Mouse (Mus musculus): ENCODE results near the gene Ppp6r3. TPM values are rescaled to one million over a fixed set of nuclear protein-coding genes. Genes with fewer than 3 reads are reported as not detected.

Ppp6r3 gene
- polyA plus RNA-seq, 1 experiment from 2014 or later = 68.7 TPM

DNA sequence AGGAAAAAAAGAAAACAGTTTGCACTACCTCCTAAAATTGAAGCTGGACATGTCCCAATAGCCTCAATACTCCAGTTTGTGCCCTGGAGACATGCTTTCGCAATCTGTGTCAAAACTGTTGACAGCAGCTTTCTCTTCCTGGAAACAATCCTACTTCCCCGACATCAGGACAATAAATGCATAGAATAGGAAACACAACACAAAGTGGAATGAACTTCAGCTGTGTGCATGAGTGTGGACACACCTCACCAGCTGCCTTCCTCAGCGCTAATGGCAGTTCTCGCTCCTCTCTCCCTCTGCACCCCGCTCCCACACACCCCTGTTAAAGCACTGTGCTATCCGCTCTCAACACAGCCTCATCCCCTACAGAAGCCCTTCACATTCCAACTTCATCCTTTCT, 12.8 kb downstream of the Ppp6r3 start:
- Histone ChIP-seq H3K27ac (ENCODE audit: low read length) (no peak overlapping the region), H3K4me2 (replicated peaks; ENCODE audit: low read depth, low read length) (no peak overlapping the region), H3K27me3 (ENCODE audit: control insufficient read depth, insufficient read depth, low read length) (no peaks in the 10 kb centered on the region), H3K4me3 (ENCODE audit: low read depth, low read length) (no peak overlapping the region), H3K4me1 (ENCODE audit: control insufficient read depth, insufficient read depth, low read length) (no peaks in the 10 kb centered on the region), H3K9me3 (ENCODE audit: control insufficient read depth, low read depth, low read length) (no peaks in the 10 kb centered on the region), H3K36me3 (ENCODE audit: control insufficient read depth, insufficient read depth, low read length) (no peaks in the 10 kb centered on the region), H3K9ac (replicated peaks; ENCODE audit: low read depth, low read length) (no peak overlapping the region)
- ATAC-seq (ENCODE audit: insufficient number of reproducible peaks, insufficient read depth, low FRiP score, low read depth) = no peak
- WGBS = 93% methylated on average over 6 of the region's 6 CpGs

DNA sequence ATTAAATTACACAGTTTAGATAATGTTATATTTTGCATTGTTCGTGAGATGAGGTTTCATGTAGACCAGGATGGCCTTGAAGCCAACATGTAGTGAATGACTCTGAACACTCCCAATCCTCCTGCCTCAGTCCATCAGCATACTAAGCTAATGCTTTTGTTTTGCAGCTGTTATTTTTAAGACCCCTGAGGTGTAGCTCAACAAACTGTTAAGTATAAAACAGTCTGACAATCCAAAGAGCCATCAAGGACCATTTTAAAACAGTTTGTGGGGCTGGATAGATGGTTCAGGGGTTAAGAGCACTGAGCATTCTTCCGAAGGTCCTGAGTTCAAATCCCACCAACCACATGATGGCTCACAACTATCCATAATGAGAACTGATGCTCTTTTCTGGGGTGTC, 13.3 kb downstream of the Ppp6r3 start:
- Histone ChIP-seq H3K4me1 (ENCODE audit: control insufficient read depth, insufficient read depth, low read length) (no peaks in the 10 kb centered on the region; the same call in 1 of the 2 replicates), H3K27ac (ENCODE audit: low read length) (no peak overlapping the region), H3K4me3 (ENCODE audit: low read depth, low read length) (no peak overlapping the region), H3K27me3 (ENCODE audit: control insufficient read depth, insufficient read depth, low read length) (no peaks in the 10 kb centered on the region), H3K9me3 (ENCODE audit: control insufficient read depth, low read depth, low read length) (no peaks in the 10 kb centered on the region), H3K4me2 (replicated peaks; ENCODE audit: low read depth, low read length) (no peak overlapping the region), H3K9ac (replicated peaks; ENCODE audit: low read depth, low read length) (no peak overlapping the region), H3K36me3 (ENCODE audit: control insufficient read depth, insufficient read depth, low read length) (no peaks in the 10 kb centered on the region)
- no peak for ATAC-seq (ENCODE audit: insufficient number of reproducible peaks, insufficient read depth, low FRiP score, low read depth)
- 95% methylated on average over 2 of the region's 2 CpGs for WGBS

- WGBS = 75% methylated on average over 2 of the region's 2 CpGs
- Histone ChIP-seq H3K27ac (ENCODE audit: low read length) (no peak overlapping the region), H3K27me3 (ENCODE audit: control insufficient read depth, insufficient read depth, low read length) (no peaks in the 10 kb centered on the region), H3K9me3 (ENCODE audit: control insufficient read depth, low read depth, low read length) (no peaks in the 10 kb centered on the region), H3K4me3 (ENCODE audit: low read depth, low read length) (no peak overlapping the region), H3K9ac (replicated peaks; ENCODE audit: low read depth, low read length) (no peak overlapping the region), H3K36me3 (ENCODE audit: control insufficient read depth, insufficient read depth, low read length) (no peaks in the 10 kb centered on the region), H3K4me1 (ENCODE audit: control insufficient read depth, insufficient read depth, low read length) (peaks cover 5% of the 10 kb centered on the region; the same call in 1 of the 2 replicates), H3K4me2 (replicated peaks; ENCODE audit: low read depth, low read length) (no peak overlapping the region)
- ATAC-seq (ENCODE audit: insufficient number of reproducible peaks, insufficient read depth, low FRiP score, low read depth) = no peak
Measured at GRCm38 (mm10) chr19:3556169-3556827, 19.3 kb downstream of the Ppp6r3 start.

DNA sequence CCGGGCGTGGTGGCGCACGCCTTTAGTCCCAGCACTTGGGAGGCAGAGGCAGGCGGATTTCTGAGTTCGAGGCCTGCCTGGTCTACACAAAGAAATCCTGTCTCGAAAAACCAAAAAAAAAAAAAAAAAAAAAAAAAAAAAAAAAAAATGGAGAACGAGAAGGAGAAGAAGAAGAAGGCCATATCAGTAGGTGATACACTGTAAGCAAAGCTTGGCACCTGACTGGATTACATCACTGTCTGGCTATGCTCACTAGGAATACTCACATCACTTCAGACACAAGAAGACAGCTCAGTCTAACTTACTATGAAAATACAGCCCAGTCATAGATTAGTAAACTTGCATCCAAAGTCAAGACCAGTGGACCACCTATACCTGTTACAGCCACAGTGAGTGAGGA, 20.8 kb downstream of the Ppp6r3 start:
- peaks cover 5% of the 10 kb centered on the region; the same call in 1 of the 2 replicates for H3K4me1 ChIP-seq (ENCODE audit: control insufficient read depth, insufficient read depth, low read length)
- ATAC-seq (ENCODE audit: insufficient number of reproducible peaks, insufficient read depth, low FRiP score, low read depth) = no peak
- no peak overlapping the region for H3K9ac ChIP-seq (replicated peaks; ENCODE audit: low read depth, low read length)
- no peak overlapping the region for H3K27ac ChIP-seq (ENCODE audit: low read length)
- no peaks in the 10 kb centered on the region for H3K9me3 ChIP-seq (ENCODE audit: control insufficient read depth, low read depth, low read length)
- no peak overlapping the region for H3K4me2 ChIP-seq (replicated peaks; ENCODE audit: low read depth, low read length)
- no peaks in the 10 kb centered on the region for H3K36me3 ChIP-seq (ENCODE audit: control insufficient read depth, insufficient read depth, low read length)
- no peaks in the 10 kb centered on the region for H3K27me3 ChIP-seq (ENCODE audit: control insufficient read depth, insufficient read depth, low read length)
- whole genome bisulfite sequencing = 94% methylated on average over 8 of the region's 8 CpGs
- no peak overlapping the region for H3K4me3 ChIP-seq (ENCODE audit: low read depth, low read length)

DNA sequence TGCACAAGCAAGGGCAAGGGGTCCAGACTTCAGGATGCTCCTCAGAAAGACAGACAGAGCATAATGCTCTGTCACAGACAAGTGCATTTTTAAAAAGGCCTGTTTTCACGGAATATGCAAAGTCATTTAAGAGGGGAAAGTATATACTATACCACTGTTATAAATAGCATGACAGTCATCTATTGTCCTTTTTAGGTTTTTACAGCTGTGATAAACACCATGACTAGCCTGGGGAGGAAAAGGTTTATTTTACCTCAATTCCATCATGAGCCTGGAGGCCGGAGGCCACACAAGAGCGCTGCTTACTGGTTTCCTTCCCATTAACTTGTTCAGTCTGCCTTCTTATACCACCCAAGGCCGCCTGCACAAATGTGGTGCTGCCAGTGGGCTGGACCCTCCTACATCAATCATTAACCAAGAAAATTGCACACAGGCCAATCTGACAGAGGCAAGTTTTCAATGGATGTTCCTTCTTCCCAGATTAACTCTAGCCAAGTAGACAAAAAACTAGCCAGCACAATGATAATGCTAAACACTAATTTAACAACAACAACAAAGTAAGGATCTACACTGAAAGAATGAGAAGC, 23.9 kb downstream of the Ppp6r3 start:
- H3K4me2 ChIP-seq (replicated peaks; ENCODE audit: low read depth, low read length) = no peak overlapping the region
- H3K27me3 ChIP-seq (ENCODE audit: control insufficient read depth, insufficient read depth, low read length) = no peaks in the 10 kb centered on the region
- H3K27ac ChIP-seq (ENCODE audit: low read length) = peak overlapping the region; percentile 15; the same call in 1 of the 2 replicates
- no peak overlapping the region for H3K9ac ChIP-seq (replicated peaks; ENCODE audit: low read depth, low read length)
- 46% methylated on average over 4 of the region's 4 CpGs for WGBS
- ATAC-seq (ENCODE audit: insufficient number of reproducible peaks, insufficient read depth, low FRiP score, low read depth) = no peak
- H3K4me1 ChIP-seq (ENCODE audit: control insufficient read depth, insufficient read depth, low read length) = 0 out of 2 replicates have a peak, but pooled peaks cover 5% of the 10 kb centered on the region
- H3K36me3 ChIP-seq (ENCODE audit: control insufficient read depth, insufficient read depth, low read length) = no peaks in the 10 kb centered on the region
- no peaks in the 10 kb centered on the region for H3K9me3 ChIP-seq (ENCODE audit: control insufficient read depth, low read depth, low read length)
- H3K4me3 ChIP-seq (ENCODE audit: low read depth, low read length) = no peak overlapping the region

GRCm38 (mm10) chr19:3550101-3550500, 25.4 kb downstream of the Ppp6r3 start:
- no peaks in the 10 kb centered on the region for H3K9me3 ChIP-seq (ENCODE audit: control insufficient read depth, low read depth, low read length)
- no peaks in the 10 kb centered on the region for H3K27me3 ChIP-seq (ENCODE audit: control insufficient read depth, insufficient read depth, low read length)
- H3K4me2 ChIP-seq (replicated peaks; ENCODE audit: low read depth, low read length) = no peak overlapping the region
- no peak overlapping the region for H3K9ac ChIP-seq (replicated peaks; ENCODE audit: low read depth, low read length)
- no peak for ATAC-seq (ENCODE audit: insufficient number of reproducible peaks, insufficient read depth, low FRiP score, low read depth)
- no peak overlapping the region for H3K27ac ChIP-seq (ENCODE audit: low read length)
- H3K4me3 ChIP-seq (ENCODE audit: low read depth, low read length) = no peak overlapping the region
- H3K4me1 ChIP-seq (ENCODE audit: control insufficient read depth, insufficient read depth, low read length) = 0 out of 2 replicates have a peak, but pooled peaks cover 5% of the 10 kb centered on the region
- WGBS = 94% methylated on average over 1 of the region's 1 CpGs
- no peaks in the 10 kb centered on the region for H3K36me3 ChIP-seq (ENCODE audit: control insufficient read depth, insufficient read depth, low read length)

DNA sequence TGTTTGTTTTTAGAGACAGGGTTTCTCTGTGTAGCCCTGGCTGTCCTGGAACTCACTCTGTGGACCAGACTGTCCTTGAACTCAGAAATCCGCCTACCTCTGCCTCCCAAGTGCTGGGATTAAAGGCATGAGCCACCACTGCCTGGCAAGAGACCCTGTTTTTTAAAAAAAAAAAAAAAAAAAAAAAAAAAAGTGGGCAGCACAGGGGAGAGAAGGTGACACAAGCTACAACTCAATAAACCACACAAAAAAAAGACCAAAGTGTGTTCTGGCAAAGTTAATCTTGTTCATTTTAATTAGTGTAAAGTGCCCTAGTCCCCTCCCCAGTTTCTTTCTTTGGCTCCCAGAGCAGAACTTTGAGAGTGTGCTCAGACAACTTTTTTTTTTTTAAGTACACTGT, 26.3 kb downstream of the Ppp6r3 start:
- Histone ChIP-seq H3K4me1 (ENCODE audit: control insufficient read depth, insufficient read depth, low read length) (0 out of 2 replicates have a peak, but pooled peaks cover 5% of the 10 kb centered on the region), H3K4me2 (replicated peaks; ENCODE audit: low read depth, low read length) (no peak overlapping the region), H3K9ac (replicated peaks; ENCODE audit: low read depth, low read length) (no peak overlapping the region), H3K9me3 (ENCODE audit: control insufficient read depth, low read depth, low read length) (no peaks in the 10 kb centered on the region), H3K27ac (ENCODE audit: low read length) (no peak overlapping the region), H3K36me3 (ENCODE audit: control insufficient read depth, insufficient read depth, low read length) (no peaks in the 10 kb centered on the region), H3K4me3 (ENCODE audit: low read depth, low read length) (no peak overlapping the region), H3K27me3 (ENCODE audit: control insufficient read depth, insufficient read depth, low read length) (no peaks in the 10 kb centered on the region)
- ATAC-seq (ENCODE audit: insufficient number of reproducible peaks, insufficient read depth, low FRiP score, low read depth) = no peak
- WGBS = 100% methylated on average over 1 of the region's 1 CpGs

DNA sequence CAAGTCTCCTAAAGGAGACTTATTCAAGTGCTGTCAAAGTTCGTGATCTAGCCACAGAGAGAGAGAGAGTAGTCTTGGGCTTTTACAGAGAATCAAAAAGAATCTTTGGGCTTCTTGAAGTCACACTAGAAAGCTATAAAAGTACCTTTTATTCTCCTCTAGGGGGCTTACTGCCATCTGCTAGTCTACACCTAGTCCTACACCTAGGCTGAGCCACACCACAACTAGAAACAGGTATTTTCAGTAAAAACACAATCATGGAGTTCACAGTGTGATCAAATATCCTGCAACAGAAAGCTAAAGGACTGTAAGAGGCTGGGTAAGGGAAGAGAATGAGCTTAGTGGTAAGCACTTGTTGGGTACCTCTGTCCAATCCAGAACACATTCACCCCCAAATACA, 27.2 kb downstream of the Ppp6r3 start:
- WGBS = 92% methylated on average over 1 of the region's 1 CpGs
- H3K27me3 ChIP-seq (ENCODE audit: control insufficient read depth, insufficient read depth, low read length) = no peaks in the 10 kb centered on the region
- H3K4me2 ChIP-seq (replicated peaks; ENCODE audit: low read depth, low read length) = no peak overlapping the region
- 0 out of 2 replicates have a peak, but pooled peaks cover 5% of the 10 kb centered on the region for H3K4me1 ChIP-seq (ENCODE audit: control insufficient read depth, insufficient read depth, low read length)
- H3K4me3 ChIP-seq (ENCODE audit: low read depth, low read length) = no peak overlapping the region
- H3K9me3 ChIP-seq (ENCODE audit: control insufficient read depth, low read depth, low read length) = no peaks in the 10 kb centered on the region
- no peak for ATAC-seq (ENCODE audit: insufficient number of reproducible peaks, insufficient read depth, low FRiP score, low read depth)
- no peak overlapping the region for H3K27ac ChIP-seq (ENCODE audit: low read length)
- H3K36me3 ChIP-seq (ENCODE audit: control insufficient read depth, insufficient read depth, low read length) = peaks cover 2% of the 10 kb centered on the region; the same call in 1 of the 2 replicates
- H3K9ac ChIP-seq (replicated peaks; ENCODE audit: low read depth, low read length) = no peak overlapping the region
